Mouse (Mus musculus): ENCODE results near the gene Sgms1.

Sgms1 gene

DNA sequence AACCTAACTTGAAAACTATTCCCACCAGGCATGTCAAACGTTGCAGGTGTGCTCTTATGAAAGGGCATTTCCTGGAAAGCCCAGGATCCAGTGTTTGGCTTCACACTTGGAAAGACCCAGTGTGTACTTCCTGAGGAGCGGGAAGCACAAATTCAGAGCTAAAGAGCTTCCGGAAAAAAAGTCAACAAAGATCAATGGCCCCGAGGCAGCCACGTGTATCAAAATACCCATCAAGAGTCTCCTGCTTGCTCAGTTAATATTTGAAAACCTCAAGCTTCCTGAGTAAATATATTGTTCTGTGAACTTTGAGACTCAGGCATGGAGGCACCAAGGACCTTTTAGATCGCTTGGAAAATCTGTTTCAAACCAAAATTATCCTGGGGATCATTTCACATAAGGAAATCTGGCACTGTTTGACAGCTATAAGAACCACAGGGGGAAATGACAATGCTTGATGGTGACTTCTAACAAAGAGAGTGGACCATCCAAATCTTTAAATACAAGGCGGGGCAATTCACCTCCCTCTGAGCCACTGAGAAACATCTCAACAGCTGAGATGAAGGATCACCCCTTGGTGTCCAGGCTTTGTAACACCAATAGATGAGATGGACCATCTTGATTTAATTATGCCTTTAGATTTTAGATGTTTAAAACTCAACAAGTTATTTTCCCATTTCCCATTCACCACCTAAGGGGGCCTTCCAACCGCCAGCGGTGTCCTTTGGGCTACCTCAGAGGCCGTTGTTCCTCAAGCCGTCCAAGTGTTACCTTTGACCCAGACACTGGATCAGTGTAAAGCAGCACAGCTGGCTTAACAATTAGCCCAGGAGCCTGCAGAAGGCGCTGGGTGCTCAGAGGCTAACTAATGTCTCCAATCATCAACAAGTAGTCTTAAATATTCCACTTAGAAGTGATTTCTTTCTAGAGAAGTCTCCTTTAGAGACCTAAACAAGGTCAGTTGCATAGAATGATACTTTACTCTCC, 187.1 kb downstream of the Sgms1 start:
- DNase-seq: no peak

DNA sequence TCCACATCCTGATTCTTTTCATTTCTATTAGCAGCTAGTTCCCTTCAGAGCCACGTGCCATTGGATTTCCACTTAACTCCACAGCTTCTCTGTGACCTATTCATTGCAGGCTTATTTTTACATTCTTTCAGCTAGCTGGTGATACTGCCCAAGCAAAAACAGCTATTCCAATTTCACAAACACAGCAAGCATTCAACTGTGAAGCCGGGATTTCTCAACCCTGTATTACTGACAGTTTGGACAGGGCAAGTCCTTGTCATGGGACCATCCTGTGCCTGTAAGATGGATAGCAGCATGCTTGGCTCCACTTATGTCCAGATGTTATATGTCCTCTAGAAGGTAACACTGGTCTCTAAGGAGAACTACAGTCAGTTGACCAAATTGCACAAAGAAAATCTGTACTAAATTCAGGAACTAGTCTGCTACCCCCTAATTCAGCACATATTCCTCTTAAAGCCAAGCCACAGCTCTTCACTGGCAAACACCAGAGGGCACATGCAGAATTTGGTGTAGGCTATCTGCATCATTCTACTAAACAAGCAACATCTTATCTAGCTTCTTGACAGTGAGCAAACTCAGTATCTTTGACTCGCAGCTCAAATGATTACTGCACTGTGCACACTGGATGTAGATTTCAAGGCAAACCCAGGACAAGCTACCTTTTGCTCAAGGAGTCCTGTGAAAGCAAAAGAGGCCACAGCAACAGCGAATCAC, 189.5 kb downstream of the Sgms1 start:
- DNase-seq: no peak

GRCm38 (mm10) chr19:32199133-32199532, 190.4 kb downstream of the Sgms1 start:
- no peak for DNase-seq

DNA sequence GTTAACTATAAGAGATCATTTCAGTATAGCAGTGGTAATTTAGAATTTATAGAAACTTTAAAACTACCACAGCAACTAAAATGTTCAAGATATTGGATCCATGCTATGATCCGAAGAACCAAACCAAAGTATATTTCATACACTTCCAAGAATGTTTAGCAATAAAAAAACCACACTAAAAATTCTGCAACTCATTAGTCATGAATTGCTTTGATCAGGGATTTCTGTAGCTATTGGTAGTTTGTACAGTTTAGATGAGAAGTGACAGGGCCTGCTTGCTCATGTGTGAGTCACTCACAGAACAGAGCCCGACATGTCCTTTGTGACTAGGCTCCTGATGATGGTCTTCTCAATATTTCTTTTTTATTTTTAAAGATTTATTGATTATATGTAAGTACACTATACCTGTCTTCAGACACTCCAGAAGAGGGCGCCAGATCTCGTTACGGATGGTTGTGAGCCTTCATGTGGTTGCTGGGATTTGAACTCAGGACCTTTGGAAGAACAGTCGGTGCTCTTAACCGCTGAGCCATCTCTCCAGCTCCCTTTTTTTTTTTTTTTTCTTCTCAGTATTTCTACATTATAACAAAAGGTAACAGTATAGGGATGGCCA, 190.9 kb downstream of the Sgms1 start:
- no peak for DNase-seq

- no peak for DNase-seq
These were observed 192.3 kb downstream of the Sgms1 start for GRCm38 (mm10) chr19:32196976-32197819.

DNA sequence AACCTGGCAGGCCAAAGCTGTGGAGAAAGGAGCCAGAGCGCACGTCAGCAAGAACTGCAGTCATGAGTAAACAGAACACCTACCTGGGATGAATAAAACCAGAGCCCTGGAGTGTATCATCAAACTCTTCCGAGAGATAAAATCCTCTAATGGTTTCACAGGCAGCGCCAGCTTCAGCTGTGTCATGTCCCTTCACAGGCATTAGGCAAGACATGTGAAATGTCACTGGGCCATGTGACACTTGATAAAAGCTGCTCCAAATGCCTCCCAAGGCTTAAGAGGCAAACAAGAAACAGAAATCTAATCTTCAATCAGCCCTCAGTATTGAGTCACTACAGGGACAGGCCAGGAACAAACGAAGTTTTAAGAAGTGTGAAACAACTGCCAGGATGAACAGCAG, 193.3 kb downstream of the Sgms1 start:
- no peak for DNase-seq

DNA sequence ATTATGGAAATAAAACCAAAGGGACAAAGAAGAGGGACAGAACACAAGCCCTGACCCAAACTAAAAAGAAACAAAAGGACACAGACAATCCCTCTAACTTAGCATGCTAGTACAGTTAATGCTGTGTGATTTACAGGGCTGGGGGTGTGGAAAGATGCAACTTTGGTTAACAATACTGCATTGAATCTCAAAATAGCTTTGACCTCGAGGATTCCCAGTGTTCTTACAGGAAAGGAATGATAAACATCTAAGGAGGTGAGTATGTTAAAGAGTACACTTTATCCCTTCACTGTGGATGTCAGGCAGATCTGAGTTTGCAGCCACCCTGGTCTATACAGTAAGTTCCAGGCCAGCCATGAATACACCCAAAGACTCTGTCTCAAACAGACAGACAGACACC, 194.7 kb downstream of the Sgms1 start:
- no peak for DNase-seq

DNA sequence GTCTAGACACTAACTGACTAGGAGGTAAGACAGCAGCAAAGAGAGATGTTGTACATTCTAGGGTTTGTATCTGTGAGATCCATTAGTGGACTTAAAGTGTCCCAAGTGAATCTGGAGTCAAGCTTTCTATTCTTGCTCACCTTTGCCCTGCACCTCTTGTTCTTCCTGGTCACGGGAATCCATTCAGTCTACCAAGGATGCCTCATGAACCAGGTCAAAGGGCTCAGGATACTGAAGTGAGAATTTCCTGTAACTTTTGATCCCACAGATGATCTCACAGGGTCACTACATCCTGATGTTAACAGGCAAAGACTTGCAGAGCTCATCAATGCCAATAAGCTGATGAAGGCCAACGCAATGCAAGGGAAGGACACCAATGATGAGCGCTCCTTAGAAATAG, 195.4 kb downstream of the Sgms1 start:
- DNase-seq: no peak

DNA sequence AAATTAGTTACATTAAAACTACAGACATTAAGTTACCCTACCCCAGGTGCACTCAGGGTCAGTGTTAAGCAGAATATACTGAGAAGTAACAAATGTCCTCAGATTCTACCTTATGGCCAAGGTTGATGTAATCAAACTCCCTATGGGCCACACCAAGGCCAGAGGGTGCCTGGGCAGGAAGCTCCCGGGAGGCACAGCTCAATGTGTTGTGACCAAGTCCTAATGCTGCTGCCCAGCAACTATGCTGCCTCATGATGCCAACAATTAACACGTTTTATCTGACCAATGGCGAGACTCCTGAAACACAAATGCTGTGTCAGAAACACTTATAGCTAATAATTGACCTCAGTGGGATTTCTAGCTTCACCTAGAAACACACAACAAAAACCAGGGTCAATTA, 197.9 kb downstream of the Sgms1 start:
- no peak for DNase-seq

DNA sequence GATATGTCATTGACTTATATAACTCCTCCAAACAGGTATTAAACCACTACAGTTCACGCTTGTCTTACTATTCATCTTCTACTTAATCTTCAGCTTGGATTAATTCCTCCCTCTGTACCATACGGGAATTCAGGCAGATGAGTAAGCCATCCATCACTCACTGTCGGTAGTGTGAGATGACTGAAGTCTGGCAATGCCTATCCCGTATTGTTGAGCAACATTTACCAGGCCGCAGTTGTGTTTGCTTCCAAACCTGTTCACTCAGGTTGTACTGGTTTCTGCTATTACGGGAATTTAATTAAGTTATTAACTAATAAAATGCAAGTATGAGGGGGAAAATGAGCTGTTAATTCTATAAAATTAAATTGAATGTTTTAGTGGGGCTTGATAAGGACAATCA, 199.6 kb downstream of the Sgms1 start:
- no peak for DNase-seq

DNA sequence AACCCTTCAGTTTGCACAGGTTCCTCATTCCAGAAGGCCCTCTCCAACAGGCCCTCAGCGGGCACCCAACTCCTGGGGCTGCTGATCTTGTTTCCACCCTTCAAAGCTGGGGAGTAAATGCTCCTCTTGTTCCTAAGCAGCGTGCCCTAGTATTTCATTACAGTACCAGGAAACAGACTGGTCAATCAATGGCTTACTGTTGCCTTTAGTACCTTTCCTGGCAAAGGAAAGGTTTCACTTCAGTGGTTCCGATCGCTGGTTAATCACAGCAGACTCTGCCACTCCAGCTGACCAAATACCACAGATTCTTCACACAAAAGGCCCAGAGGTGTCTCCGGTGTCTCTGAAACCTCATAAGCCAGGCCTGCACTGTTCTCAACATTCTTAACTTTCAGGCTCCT, 200.5 kb downstream of the Sgms1 start:
- no peak for DNase-seq

DNA sequence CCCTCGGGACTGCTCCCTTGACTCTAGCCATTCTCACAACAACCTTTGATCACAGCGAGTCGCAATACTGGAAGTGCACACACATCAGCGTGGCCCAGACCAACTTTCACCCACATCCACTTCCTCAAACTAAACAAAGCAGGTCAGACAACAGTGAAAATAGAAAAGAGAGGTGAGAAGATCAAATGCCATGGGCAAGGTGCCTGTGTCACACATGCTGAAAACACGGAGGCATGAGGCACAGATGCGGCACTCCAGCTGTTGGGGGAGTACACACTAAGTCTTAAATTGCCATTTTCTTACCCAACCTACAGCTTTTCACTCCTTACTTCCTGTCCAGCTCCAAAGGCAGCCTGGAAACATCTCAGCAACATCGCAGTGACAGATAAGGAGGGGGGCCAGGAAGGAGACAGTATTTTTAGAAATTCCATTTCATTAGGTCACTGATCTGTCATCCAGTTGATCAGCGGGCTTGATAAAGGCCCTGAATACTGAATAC, 202.9 kb downstream of the Sgms1 start:
- no peak for DNase-seq

DNA sequence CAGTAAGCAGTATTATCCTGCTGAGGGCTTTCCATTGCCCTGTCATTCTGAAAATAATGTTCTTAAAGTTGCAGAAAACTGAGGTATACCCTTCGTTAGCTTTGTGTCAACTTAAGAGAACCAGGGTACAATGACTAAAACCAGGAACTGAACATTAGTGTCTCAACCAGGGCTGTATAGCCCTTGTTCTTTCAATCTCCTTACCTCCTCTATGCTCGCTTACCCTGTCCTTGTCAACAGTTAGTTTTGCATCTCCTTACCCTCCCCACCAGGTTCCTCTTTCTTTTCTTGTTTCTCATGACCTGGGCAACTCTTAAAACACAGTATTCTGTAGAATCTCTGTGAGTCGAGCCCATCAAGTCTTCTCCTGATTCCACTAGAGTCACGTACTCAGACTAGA, 206.5 kb downstream of the Sgms1 start:
- DNase-seq: no peak

DNA sequence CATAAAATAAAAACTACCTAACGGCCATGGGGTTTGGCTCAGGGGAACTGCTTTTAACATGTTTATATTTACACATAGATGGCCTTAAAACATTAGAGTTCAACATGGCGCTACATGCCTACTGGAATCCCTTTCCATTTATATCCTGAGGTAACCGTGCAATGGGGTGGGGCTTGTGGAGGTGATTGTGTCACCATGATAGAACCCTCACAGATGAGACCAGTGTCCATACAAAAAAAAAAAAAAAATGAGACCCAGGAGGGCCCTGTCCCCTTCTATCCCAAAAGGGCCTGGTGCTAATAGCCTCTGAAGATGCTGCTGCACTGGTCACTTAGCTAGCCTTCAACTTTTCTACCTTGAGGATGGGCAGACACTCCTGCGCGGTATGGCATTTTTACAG, 207.0 kb downstream of the Sgms1 start:
- no peak for DNase-seq

DNA sequence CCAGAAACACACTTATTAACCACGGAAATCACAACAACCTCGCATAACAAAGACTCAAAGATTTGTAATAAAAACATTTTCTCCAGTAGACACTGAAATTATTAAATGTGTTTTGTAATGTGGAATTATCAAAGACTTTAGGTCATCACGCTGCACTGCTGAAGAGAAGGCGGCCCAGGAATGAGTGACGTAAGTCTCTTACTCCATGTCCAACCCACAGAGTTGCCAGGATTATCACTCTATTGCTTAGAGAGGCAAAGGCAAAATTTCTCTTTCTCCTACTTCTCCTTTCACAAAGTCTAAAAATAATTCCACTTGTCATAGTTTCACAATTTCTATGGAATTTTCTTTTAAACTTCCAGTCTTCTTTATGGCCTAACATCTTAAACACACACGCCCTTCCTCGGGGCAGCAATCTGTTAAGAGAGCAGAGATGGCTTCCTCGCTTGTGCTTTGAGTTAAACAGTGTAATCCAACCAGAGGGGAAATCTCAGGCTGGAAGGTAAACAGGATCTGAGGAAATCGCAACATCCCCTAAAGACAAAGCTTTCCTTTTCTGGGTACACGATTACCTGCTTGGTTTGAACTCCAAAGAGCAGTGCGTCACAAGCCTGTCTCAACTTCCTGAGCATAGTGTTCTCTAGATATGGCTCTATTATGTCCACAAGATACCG, 207.7 kb downstream of the Sgms1 start:
- no peak for DNase-seq

DNA sequence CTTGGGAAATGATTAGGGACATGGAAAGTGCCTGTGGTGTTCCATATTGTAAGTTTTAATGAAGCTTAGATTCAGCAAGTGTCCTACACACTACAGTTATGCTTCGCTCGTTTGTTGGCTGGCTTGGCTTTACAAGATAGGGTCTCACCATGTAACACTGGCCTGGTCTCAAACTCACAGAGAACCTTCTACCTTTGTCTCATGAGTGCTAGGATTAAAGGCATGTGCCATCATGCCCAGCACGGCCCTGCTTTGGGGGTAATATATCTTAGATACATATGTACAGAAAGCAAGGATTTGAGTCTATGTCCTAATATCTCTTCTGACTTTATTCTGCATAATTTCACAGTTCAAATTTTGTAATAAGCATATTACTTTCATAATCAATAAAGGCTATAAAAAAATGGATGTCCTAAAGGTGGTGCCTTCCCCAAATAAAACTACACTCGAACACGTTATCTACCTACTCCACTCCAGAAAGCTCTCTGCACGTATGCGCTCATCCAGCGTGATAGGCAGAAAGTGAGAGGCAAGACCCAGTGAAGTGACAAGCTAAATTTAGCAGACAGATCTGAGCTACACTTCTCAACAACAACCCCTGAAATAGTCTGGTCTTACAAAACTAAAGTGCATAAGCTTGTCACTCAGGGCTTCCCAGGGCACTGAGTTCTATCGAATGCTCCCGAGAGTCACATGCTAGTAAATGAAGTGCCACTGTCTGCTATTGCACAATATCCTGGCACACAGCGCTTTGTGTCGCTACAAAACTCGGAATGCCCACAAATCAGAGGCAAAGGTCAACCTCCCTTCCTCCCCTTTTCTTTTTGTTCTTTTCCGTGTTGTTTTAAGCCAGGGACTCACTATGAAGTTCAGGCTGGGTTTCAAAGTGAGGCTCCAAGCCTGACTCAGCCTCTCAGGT, 208.5 kb downstream of the Sgms1 start:
- DNase-seq: no peak

DNA sequence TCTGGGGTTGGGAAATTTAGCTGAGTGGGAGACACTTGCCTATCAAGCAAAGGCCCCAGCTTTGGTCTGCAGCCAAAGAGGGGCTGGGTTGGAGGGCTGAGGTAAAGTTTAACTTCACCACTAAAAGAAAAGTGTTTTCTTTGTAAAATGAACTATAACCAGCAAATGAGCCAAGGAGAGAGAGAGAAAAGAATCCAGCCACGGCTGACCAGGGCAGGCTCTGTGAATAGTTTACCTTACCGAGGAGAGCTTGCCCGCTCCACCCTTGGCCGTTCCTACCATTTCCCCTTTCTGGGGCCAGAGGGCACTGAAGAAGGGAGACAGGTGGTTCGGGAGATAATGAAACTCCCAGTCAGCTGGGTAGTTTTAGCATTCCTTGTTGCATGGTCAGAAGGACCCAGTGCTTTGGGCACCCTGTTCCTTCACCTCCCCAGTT, 209.5 kb downstream of the Sgms1 start:
- no peak for DNase-seq

DNA sequence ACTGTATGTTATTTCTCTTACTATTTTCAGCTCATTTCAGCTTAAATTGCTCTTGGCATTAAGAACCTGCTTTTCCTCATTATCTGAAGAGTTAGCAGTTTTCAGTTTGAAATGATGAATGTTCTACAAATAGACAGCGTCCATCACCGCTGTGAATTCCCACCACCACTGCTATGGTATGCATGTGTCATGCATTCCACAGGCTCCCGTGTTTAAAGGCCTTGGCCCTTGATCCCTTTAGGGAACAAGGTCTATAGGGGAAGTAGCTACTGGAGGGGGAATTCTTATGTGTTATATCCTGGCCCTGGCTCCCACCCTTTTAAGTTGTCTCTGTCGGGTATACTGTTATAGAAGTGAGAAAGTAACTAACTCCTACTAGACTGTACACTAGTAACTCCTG, 210.0 kb downstream of the Sgms1 start:
- DNase-seq: no peak

- DNase-seq: peak; percentile 50 to 52
These were observed 211.4 kb downstream of the Sgms1 start for GRCm38 (mm10) chr19:32178161-32178560.

- DNase-seq: no peak
These were observed 213.1 kb downstream of the Sgms1 start for GRCm38 (mm10) chr19:32176458-32176857.

GRCm38 (mm10) chr19:32175991-32176390, 213.5 kb downstream of the Sgms1 start:
- no peak for DNase-seq

Data from cerebellum, postnatal 25 days (tissue).